ENCODE assay signal across 8 mouse cellular contexts in genomic region chr19:10304810-10305544, GRCm38 (mm10). TPM values are rescaled to one million over a fixed set of nuclear protein-coding genes. Genes with fewer than 3 reads are reported as not detected.
DNase-seq lines count a peak whose midpoint lies in the region; ATAC-seq and TF ChIP-seq lines count a peak whose summit lies in the region.

Gene Dagla (minus strand): TSS chr19:10304877.

- TF ChIP-seq POLR2A in embryonic fibroblast, embryonic 13.5 days (IDR thresholded peaks at IDR 0.05; ENCODE audit: low read depth, low read length), result no peak; the same call in 1 of the 2 replicates
- TF ChIP-seq POLR2A in testis, adult 2 months (IDR thresholded peaks at IDR 0.05; ENCODE audit: control insufficient read depth, low read depth, low read length), result no peak

- peak within 1 kb of the TSS; percentile 72 for H3ac ChIP-seq in C2C12 (ENCODE audit: control insufficient read depth, insufficient read length, low read depth)

- peak within 1 kb of the TSS; percentile 94 for H3K4me2 ChIP-seq in heart, embryonic 14.5 days (ENCODE audit: low read length)
- H3K4me2 ChIP-seq in neural tube, embryonic 13.5 days, result peak within 1 kb of the TSS; percentile 85

- no peaks in the 10 kb centered on the region for H3K36me3 ChIP-seq in C2C12 (ENCODE audit: control insufficient read depth, insufficient read depth)
- no peaks in the 10 kb centered on the region for H3K36me3 ChIP-seq in heart, embryonic 14.5 days (ENCODE audit: control insufficient read depth, insufficient read depth, low read length)
- H3K36me3 ChIP-seq in neural tube, embryonic 13.5 days, result no peaks in the 10 kb centered on the region
- no peaks in the 10 kb centered on the region for H3K36me3 ChIP-seq in testis, adult 2 months (ENCODE audit: control insufficient read depth, insufficient read depth, low read length)

- H3K79me2 ChIP-seq in C2C12 (ENCODE audit: control insufficient read depth, insufficient read depth), result peaks cover 39% of the 10 kb centered on the region

- H3K4me1 ChIP-seq in embryonic fibroblast, embryonic 13.5 days (ENCODE audit: control insufficient read depth, insufficient read depth, low read length), result peaks cover 27% of the 10 kb centered on the region
- peaks cover 7 to 9% of the 10 kb centered on the region in 2 experiments; a peak in 3 of 4 replicates for H3K4me1 ChIP-seq in heart, embryonic 14.5 days (ENCODE audit: control insufficient read depth in 2 of 2, insufficient read depth in 2 of 2, low read length in 2 of 2)
- H3K4me1 ChIP-seq in neural tube, embryonic 13.5 days (replicated peaks), result peaks cover 22% of the 10 kb centered on the region
- peaks cover 7% of the 10 kb centered on the region for H3K4me1 ChIP-seq in testis, adult 2 months (ENCODE audit: control insufficient read depth, insufficient read depth, low read length)

- no peaks in the 10 kb centered on the region for H3K9me3 ChIP-seq in heart, embryonic 14.5 days (ENCODE audit: control insufficient read depth, low read length)
- H3K9me3 ChIP-seq in neural tube, embryonic 13.5 days, result no peaks in the 10 kb centered on the region

- H3K9ac ChIP-seq in heart, embryonic 14.5 days (ENCODE audit: low read length), result peak within 1 kb of the TSS; percentile 77
- peak within 1 kb of the TSS; percentile 91 for H3K9ac ChIP-seq in neural tube, embryonic 13.5 days

- H3K79me3 ChIP-seq in C2C12 (ENCODE audit: low read depth), result peaks cover 23% of the 10 kb centered on the region

- WGBS in heart, embryonic 14.5 days, result 6% methylated on average over 56 of the region's 56 CpGs
- 10% methylated on average over 48 of the region's 56 CpGs for WGBS in neural tube, embryonic 13.5 days

- TF ChIP-seq CTCF in C2C12 (IDR thresholded peaks at IDR 0.05; ENCODE audit: control insufficient read depth, insufficient read depth, insufficient read length), result peak; percentile 99
- peak; percentile 89 for TF ChIP-seq CTCF in embryonic fibroblast, embryonic 13.5 days (IDR thresholded peaks at IDR 0.05; ENCODE audit: borderline replicate concordance, insufficient read depth, low read length)
- peak; percentile 99 for TF ChIP-seq CTCF in testis, adult 2 months (IDR thresholded peaks at IDR 0.05; ENCODE audit: control insufficient read depth, insufficient read depth, insufficient replicate concordance, low read depth, low read length)

- peak; percentile 60 for ATAC-seq in heart, embryonic 14.5 days (ENCODE audit: insufficient number of reproducible peaks, insufficient read depth, low FRiP score, low read depth)
- ATAC-seq in neural tube, embryonic 13.5 days (ENCODE audit: low read depth), result peak; percentile 85

- H3K4me3 ChIP-seq in C2C12 (ENCODE audit: insufficient read depth, poor library complexity, severe bottlenecking), result peak within 1 kb of the TSS; percentile 59
- H3K4me3 ChIP-seq in embryonic fibroblast, embryonic 13.5 days (ENCODE audit: insufficient read depth, low read length), result peak within 1 kb of the TSS; percentile 44
- peak within 1 kb of the TSS; percentile 70 to 76 for H3K4me3 ChIP-seq in heart, embryonic 14.5 days (ENCODE audit: control insufficient read depth in 1 of 2, insufficient read depth in 1 of 2, low read depth in 1 of 2, low read length in 2 of 2)
- peak within 1 kb of the TSS; percentile 79 for H3K4me3 ChIP-seq in neural tube, embryonic 13.5 days
- H3K4me3 ChIP-seq in testis, adult 2 months (ENCODE audit: control insufficient read depth, low read depth, low read length), result peak within 1 kb of the TSS; percentile 81

- no peak within 1 kb of the TSS for H3K27ac ChIP-seq in embryonic fibroblast, embryonic 13.5 days (ENCODE audit: insufficient read depth, low read length)
- H3K27ac ChIP-seq in heart, embryonic 14.5 days (replicated peaks in 1 of 2; ENCODE audit: control insufficient read depth in 1 of 2, insufficient read depth in 1 of 2, low read depth in 2 of 2, low read length in 2 of 2), result no peak within 1 kb of the TSS
- H3K27ac ChIP-seq in neural tube, embryonic 13.5 days (replicated peaks), result no peak within 1 kb of the TSS
- no peak within 1 kb of the TSS for H3K27ac ChIP-seq in testis, adult 2 months (ENCODE audit: control insufficient read depth, insufficient read depth, low read depth, low read length)

- no peaks in the 10 kb centered on the region for H3K27me3 ChIP-seq in C2C12 (ENCODE audit: control insufficient read depth, insufficient read depth, insufficient read length)
- peaks cover 7% of the 10 kb centered on the region for H3K27me3 ChIP-seq in heart, embryonic 14.5 days (ENCODE audit: control insufficient read depth, insufficient read depth, low read length)
- H3K27me3 ChIP-seq in neural tube, embryonic 13.5 days, result peaks cover 30% of the 10 kb centered on the region
- no peaks in the 10 kb centered on the region for H3K27me3 ChIP-seq in testis, adult 2 months (ENCODE audit: control insufficient read depth, insufficient read depth, low read length)

- DNase-seq in brain, adult 2 months (ENCODE audit: low read depth, low spot score), result peak; percentile 81
- DNase-seq in kidney, postnatal 25 days, result peak; percentile 70 to 74
- DNase-seq in lung, adult 18-20 months, result peak; percentile 68 to 69

TF ChIP-seq in C2C12, 6 proteins besides CTCF, POLR2A, EP300 and RAD21:
- no peak for TF ChIP-seq MAX (IDR thresholded peaks at IDR 0.05)
- TF ChIP-seq USF1 (IDR thresholded peaks at IDR 0.05; ENCODE audit: low read depth), result no peak
- no peak for TF ChIP-seq CEBPB (IDR thresholded peaks at IDR 0.05; ENCODE audit: low read depth)
- no peak for TF ChIP-seq MYOG (IDR thresholded peaks at IDR 0.05; ENCODE audit: control insufficient read depth, extremely low read depth, insufficient read length)
- TF ChIP-seq MYOD1 (IDR thresholded peaks at IDR 0.05; ENCODE audit: control insufficient read depth, insufficient read length, low read depth), result no peak
TF ChIP-seq in C2C12: peak in this region for 0.

RNA-seq across cellular contexts. Expression of gene Dagla, which starts in this region (rescaled TPM):
- 8.3 TPM for polyA plus RNA-seq in C2C12 (2012; fragmentation: generic; extraction: Trizol)
- polyA plus RNA-seq in embryonic fibroblast, embryonic 13.5 days (2011; ENCODE audit: insufficient read length, low read depth, missing spikeins), result 5.8 and 7.6 TPM in 2 replicates
- 0.65 and 0.82 TPM in 2 replicates for polyA plus RNA-seq in heart, embryonic 14.5 days (2014; fragmentation: Nextera tagmentation; extraction: Ambion mirVana)
- polyA plus RNA-seq in neural tube, embryonic 13.5 days (2015; fragmentation: Nextera tagmentation; extraction: Ambion mirVana), result 6.3 and 6.4 TPM in 2 replicates
- polyA plus RNA-seq in testis, adult 2 months (2012; rRNA removed), result 1.7 and 1.8 TPM in 2 replicates

Comparison
In these comparisons a context has a peak if more than half of its experiments do, and no peak if none do; other contexts are left out.
1. Peak in ATAC-seq, H3K4me3 ChIP-seq, H3K9ac ChIP-seq and H3K4me2 ChIP-seq in heart, embryonic 14.5 days; RNA of the gene not detected or under 1 TPM.